Mouse (Mus musculus) thymus, adult 18-20 months (tissue): ENCODE data around the gene Zfp451.
A peak's percentile ranks its signal among the peaks of the same experiment; 100 is the strongest.
"Not testable (repeated sequence)": the region's sequence is repeated elsewhere in the genome, so short reads cannot be mapped to it uniquely, and the experiment has no call there.

Experiments used
- DNase-seq, 2 experiments: peaks; one replicate each; pipeline ENCODE4 v3.0.0; 2022; ENCODE audit warnings: mixed read lengths in 2 of 2

The Zfp451 gene

DNA sequence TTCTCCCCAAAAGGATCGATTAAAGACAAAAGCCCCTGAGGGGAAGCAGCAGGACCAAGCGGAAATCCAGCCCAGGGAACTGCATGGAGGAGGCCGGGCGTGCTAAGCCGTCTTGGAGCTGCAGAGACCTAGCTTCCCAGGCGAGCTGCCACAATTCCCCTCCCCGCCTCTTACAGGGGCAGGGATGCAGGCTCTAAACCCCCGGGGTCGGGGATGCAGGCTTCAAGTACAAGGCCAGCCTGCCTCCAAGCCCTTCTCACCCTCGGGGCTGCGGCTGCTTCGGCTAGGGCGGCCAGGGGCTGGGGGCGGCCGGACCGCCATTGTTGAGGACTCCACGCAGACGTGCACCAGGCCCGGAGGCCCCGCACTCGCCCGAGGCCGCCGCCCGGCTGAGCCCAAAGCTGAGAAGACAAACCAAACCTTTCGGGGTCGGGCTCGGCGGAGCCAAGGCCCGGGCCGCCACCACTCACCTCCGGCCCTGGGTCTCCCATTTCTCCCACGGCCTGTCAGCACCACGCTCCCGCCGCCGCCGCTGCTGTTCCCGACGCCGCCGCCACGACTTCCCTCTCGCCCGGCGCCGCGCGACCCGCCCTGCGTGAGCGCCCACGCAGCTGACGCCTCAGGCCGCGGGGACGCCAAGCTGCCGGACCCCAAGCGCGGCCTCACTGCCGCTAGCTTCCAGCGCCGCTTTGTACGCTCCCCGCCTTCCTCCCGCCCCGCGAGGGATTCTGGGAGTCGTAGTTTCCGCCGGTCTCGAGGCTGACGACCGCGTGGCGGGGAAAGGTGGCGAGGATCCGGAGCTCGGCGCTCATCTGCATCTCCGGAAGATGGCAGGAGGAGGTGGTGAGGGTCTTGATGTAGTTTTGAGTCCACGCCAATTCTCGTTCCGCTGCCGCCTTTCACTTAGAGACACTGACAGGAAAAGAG is at the start of gene Zfp451:
Gene Zfp451 (minus strand): TSS at position 728 of the 927 bp plus-strand sequence.
- DNase-seq: peak; percentile 80 to 84

DNA sequence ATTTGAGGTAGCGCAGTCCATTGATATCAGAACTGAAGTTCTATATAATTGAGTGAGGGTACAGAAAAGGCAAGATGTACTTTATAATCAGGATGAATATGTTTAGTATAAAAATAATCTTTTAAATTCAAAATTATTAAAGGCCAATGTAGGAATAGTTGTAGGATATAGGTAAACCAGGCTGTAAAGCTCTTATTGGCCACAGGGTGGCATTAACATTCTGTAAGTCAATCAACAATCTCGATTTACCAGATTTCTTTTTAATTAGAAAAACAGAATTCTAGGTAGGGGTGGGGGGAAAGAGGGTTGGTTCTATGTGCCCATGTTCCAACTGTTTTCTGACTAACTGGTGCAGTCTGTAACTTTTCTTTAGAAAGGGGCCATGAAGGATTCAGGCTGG is 32.4 kb upstream of the Zfp451 start:
- DNase-seq: no peak

DNA sequence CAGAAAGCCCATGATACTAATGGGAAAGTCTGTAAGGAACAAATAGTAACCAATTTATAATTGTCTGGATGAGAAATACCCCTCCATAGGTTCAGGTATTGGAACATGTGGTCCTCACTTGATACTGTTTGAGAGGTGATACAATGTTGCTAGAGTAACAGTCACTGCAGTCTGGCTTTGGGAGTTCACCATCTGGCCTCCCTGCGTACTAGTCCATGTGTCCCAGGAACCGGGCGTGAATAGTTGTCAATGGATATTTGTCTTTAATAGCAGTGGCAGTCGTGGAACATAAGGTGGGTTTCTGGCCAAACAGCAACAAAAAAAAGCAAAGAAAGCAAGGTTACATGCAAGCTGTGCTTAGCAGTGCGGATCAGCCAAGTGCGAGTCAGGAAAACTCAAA is 29.4 kb upstream of the Zfp451 start:
- no peak for DNase-seq

DNA sequence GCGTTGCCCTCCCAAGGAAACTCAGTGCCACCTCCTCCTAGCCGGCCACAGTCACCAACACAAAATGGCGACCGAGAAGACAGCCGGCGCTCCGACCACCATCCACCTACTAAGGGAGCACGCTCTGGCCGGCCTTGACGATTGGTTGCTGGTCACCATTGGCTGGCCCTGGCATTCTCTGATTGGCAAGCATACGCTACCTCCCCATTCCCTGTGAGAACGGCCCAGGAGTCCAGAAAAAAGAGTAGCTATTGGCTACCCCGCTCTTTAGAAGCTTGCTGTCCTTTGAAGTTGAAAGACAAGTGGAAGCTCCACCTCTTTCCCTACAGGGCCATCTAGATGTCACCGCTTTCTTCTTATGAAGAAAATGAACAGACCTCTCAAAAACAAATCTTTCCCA is 24.6 kb upstream of the Zfp451 start:
- not testable (repeated sequence) for DNase-seq

DNA sequence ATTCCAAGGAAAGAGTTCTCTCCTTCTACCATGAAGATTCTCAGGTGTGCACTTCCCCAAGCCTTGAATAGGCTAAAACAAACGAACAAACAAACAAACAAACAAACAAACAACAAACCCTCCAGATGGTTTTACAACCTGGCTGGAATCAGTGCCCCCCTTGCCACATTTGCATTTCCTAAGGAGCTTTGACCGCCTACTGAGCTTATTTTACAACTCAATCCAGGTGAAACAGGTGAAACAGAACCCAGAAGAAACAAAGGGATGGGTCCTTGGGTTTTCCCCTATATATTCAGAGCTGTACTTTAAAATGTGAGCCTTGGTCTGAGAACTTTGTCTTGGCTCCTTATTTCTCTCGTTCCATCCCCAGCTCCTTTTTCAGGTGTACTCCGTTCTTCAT is 16.2 kb upstream of the Zfp451 start:
- no peak for DNase-seq

DNA sequence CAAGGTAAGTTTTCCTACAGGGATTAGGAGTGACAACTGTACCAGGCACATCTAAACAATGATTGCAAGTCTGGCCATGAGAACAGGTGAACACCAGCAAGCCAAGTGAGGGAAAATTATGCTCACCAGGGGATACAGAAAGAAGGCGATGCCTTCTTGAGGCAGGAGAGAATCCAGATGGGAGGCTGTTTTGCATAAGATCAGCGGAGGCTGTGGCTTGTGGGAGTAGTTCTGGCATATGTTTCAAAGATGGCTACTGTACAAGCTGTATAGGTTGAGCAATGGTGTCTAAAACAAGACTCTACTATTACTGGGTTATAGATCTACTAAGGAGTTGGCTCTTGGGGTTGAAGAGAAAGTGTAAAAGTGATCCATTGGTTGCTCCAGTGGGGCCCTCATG is 3.5 kb upstream of the Zfp451 start:
- DNase-seq: no peak

DNA sequence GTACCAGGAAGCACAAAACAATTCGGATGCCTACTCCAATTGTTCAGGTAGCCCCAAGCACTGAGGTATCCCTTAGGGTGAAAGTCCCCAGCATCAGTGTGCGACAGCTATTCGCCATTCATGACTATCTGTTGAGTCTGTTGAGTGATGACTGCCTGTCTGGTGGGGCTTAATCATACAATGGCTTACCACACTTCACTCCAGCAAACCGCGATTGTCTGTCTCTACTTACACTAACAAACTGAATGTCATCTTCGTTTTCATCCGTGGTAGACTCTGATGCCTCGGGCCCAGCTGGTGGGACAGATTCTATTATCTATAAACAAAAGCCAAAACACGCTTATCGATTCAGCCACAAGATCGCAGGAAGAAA is 914 bp downstream of the Zfp451 start:
- no peak for DNase-seq

DNA sequence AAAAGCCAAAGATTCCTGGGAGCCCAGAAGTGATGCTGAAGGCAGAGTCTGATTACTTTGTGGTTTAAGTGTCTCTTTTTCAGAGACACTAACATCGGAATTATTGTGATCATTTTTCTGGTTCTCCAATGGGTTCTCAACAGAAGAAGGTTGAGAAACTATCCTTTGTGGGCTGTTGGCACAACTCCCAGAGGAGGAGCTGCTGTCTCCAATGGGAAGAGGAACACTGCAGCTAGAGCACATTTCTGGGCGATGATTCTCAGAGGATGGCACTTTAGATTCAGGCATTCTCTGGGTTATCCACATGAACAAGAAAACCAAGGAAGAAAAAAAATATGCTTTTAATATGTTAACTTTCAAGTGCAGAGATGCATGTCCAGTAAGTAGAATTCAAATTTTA is 11.1 kb downstream of the Zfp451 start:
- no peak for DNase-seq

DNA sequence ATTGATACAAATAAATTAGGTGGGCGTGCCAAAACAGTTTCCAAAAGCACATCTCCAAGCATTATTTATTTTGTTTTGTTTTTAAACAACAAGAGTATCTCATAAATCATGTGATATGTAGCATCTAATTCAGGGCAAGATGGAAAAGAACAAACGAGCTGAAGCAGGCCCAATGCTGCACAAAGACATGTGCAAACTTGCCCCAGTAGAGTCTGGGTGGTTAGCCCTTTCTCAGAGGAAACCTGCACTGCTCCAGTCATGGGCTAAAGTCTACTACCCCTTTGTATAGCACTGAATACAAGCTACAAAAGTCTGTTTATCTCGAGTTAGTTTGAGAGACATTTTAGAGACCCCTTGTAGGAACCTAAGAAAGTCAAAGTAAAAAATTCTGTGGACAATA is 14.8 kb downstream of the Zfp451 start:
- DNase-seq: no peak

DNA sequence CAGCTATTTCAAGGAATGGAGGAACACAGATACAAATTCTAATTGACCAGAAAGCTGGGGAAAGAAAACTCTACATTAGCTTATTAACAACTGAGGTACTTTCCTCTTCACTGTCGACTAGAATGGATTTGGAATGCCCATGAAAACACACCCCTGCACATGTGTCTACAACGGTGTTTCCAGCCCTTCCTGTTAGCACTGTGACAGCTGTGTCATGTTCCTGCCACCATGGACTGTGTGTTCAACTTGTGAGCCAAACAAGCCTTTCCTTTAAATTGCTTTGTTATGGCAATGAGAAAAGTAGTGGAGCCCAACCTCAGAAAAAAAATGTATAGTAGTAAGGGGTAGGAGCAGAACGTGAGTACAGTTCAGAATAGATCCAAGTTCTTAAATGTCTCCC is 25.9 kb downstream of the Zfp451 start:
- DNase-seq: no peak

DNA sequence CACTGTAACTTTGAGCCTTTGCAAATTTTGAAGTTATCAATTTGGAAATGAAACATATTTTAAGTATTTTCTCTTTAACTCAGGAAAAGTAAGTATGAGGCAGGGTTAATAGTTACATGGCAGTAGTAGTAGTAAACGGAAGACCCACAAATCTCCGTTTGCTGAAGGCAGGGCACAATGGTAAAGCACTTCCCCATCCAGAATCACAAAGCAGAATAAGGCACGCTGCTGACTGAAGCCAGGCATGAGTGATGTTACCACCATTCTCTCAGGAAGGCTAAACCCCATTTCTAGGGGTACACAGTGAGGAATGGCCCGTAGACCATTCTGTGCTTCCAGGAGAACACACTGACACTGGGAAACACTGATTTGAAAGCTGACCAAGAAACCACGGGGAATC is 26.3 kb downstream of the Zfp451 start:
- no peak for DNase-seq

DNA sequence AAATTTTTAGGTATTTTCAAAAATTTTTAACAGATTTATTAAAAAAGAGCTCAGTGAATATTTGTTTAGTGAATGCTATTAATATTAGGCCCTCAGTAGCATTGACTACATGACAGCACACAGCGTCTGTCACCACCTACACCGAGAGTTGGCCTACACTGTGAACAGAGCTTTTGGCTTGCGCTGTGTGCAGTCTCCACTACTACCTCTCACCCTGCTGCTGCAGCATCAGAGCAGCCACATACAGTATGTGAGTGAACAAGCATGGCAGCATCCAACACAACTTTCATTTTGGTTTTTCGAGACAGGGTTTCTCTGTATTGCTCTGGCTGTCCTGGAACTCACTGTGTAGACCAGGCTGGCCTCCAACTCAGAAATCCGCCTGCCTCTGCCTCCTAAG is 29.8 kb downstream of the Zfp451 start:
- DNase-seq: no peak

DNA sequence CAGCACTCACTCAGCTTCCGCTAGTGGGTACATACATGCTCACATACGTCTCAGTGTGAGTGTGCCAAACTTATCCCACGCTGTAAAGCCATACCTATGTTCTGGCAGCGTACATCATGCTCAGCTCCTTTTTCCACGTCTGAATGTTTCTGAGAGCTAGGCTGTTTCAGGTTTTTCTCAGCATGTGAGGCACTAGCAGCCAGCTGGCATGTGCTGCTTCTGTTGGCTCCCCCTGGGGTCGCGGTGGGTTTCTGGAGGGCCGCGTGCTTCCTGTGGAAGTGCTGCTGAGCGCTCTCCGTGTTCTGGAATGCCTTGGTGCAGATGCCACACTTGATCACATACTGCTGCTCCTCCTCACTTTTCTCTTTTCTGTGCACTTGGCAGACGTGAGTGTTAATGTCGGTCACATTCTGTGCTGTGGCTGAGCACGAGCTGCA is 38.2 kb downstream of the Zfp451 start:
- no peak for DNase-seq

DNA sequence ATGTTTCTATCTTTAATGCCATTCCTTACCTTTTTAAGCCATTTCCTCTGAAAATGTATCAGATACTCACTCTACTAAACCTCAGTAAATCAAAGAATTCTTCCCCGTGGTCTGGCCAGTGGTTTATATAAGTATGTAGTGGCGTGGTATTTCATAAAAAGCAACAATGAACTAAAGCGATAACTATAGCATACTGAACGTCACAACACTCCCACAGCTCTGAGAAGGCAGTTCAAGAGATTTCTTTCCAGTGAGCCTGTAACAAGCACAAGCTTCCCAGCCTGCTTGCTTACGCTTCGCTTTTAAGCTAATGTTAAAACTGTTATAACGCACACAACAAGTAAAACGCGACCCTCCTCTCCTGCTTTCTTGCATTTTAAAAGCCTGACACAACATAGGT is 42.3 kb downstream of the Zfp451 start:
- DNase-seq: no peak

DNA sequence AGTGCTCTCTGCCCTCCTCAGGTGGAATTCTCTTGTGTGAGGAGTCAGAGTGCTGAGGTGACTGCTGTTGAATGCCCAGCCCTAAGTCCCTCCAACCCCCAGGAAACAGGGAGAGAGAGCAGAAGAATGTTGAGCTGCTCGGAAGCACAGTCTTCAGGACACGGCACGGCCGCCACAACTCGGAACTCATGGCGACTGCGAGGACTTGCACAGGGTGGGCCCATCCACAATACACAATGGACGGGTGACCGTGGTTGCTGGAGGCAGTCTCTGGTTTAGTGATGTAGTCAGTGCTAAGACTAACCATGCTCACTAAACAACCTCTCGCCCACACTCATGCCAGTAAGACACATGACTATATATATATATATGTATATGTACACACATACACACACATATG is 42.8 kb downstream of the Zfp451 start:
- no peak for DNase-seq

DNA sequence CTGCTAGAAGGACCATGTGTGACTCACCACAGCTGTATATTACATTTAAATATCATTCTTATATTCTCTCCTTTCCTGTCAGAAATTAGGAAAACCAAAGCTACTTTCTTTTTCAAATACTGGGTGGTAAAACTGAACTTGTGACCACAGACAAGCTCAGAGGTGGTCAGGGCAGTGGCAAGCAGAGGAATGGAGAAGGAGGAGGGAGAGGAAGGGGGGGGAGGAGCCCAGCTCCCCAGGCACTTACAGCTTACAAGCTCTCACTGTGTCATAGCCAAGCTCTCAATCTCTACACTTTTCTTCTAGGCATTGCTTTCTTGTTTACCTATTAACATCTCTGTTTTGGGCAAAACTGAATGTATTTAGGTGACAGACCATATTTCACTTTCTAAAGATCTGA is 45.6 kb downstream of the Zfp451 start:
- DNase-seq: no peak

DNA sequence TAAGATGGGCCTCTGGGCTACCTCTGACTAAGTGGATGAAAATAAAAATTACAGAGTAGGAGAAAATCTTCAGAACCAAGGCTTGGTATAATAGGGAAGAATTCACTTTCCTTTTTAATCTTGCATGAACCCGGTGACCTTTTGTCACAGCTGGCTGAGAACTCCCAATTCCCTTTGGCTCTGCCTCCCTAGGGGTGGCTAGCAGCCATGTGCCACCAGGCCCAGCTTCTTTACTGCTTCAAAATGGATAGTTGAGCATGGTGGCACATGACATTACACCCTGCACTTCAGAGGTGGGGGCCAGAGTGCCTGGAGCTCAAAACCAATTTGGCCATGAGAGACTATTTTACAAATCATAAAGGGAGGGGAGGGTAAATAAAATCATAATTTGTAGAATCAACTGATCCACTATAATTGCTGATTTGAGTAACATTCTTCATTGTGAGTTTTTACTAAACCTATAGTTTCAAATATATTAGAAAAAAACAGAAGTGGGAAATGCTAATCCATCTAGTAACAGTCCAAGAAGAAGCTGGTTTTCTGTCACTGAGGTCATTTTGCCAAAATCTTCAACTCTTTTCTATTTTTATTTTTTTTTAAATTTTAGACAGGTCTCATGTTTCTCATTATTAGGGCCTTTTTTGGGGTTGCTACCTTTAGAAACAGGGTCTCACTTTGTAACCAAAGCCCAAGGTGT is 46.2 kb downstream of the Zfp451 start:
- DNase-seq: no peak

DNA sequence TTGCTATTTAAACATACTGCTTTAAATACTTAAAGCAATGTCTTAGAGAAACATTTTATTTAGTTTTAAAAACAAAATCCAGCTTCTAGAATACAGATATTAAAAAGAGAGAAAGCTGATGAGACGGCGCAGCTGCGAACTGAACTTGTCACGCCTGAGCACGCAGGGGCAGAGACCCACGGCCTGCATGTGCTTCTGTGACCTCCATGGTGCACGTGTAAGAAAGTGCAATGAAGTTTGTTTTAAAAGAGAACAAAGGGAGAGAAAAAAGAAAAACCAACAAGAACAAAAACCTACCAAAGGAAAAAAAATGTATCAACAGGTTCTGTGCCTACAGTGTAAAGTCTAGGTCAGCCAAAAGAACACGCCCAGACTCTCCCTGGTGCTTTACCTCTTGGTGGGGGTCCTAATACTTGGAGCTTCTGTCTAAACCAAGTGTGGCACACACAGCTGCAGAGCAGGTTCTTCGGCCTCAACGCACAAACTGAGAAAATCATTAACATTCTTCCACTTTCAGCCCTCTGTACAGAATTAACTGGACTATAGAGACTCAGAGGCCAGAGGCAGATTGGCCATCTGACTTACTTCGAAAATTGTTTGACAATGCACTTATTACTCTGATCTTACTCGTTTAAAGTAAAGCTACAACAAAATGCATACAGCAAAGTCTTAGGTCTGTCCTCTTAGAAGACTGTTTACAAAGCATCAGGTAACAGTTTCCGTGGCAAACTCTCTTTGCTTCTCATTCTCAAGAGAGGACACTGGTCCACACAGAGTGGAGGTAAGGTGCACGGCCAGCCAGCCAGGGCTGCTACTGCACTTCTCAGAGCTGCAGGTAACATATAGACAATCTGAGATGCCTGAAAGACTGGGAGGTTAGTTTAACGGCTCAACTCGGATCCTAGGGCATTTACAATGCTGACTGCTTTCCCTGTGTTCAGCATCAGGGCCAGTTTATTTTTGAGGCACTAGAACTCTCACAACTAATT is 47.6 kb downstream of the Zfp451 start:
- no peak for DNase-seq

DNA sequence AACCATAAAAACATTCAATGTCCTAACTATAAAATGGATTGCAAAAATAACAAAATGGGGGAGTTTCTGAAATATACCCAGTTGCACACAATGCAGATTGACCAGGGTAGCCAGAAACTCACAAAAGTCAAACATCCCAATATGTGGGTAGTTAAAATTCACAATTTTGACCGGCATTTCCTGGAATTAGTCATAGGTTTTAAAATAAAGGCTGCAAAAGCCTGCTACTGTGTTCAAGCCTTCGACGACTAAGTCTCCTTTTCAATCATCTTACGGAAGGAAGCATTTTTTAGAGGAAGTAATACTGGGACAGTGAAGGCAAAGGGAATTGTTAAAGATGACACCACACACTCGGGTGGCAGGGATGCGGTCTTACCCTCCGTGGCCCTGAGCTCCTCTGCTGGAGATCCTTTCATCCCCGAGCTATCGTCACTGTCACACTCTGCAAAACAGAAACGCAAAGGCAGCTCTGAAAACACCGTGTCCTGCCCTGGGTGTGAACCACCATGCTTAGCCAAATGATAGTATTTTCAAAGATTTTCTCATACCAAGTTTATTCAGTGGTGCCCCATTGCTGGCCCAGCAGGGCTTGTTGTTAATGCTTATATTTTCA is 48.8 kb downstream of the Zfp451 start:
- DNase-seq: no peak

DNA sequence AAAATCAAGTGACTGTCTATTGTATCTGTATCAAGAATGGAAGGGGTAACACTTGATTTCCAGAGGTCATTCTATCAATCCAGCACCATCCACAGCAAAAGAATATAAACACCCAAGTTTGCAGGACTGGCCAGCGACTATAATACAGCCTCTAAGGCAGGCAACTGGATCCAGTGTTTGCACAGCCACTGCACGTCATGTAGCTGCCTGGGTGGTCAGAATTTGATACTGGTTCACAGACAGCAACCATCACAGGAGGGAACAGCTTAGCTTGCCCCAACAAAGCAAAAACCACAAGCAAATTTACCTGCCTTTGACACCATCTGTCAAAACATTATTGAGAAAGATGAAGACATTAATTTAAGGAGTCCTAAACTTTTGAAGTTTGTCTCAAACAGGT is 50.6 kb downstream of the Zfp451 start:
- no peak for DNase-seq

DNA sequence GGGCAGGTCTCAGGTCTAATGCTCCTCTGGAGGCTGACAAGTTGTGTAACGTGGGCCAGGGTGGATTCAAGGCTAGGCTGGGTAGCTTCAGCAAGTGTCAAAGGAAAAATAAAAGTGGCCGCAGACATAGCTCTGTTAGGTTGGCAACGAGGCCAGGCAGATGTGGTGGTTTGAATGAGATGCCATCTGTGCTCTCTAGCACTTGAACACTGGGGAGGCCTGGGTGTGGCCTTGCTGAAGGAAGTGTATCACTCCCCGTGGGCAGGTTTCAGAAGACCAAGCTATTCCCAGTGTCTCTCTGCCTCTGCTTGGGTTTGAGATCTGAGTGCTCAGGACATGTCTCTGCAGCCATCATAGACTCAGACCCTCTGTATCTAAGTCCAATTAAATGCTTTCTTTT is 55.9 kb downstream of the Zfp451 start:
- DNase-seq: no peak

DNA sequence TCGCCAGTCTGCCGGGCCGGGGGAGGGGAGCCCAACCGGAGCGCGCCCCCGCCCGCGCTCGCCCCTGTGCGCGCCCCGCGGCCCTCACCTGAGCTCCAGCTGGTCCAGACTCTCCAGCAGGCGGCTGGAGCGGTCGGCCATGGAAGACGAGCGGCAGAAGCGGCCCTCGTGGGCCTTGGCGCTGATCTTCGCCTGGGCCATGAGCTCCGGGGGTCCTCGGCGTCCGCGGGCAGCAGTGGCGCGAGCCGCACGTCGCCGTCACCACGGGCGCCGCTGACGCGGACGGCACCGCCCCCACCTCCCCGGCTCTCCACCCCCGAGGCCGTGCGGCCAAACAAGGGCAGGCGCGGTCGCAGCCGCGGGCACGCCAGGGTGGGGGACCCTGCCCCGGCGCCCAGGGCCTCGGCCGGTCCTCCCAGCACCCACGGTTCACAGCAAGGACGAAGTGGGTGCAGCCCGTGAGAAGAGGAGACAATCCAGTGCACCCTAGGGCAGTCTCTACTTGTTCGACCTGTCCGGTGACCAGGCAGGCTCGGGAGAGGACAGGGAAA is 56.8 kb downstream of the Zfp451 start, which contains the start of gene Bag2:
Gene Bag2 (minus strand): TSS at position 305 of the 551 bp plus-strand sequence.
- DNase-seq: peak; percentile 23 to 39
